Mouse (Mus musculus) cerebellum, postnatal 4 days (tissue): ENCODE data around the gene Pnliprp1.

Experiments used
- DNase-seq, 2 experiments: peaks; one replicate each; pipeline ENCODE4 v3.0.0; 2022; ENCODE audit warnings: low spot score in 2 of 2, mixed read lengths in 1 of 2

The Pnliprp1 gene

DNA sequence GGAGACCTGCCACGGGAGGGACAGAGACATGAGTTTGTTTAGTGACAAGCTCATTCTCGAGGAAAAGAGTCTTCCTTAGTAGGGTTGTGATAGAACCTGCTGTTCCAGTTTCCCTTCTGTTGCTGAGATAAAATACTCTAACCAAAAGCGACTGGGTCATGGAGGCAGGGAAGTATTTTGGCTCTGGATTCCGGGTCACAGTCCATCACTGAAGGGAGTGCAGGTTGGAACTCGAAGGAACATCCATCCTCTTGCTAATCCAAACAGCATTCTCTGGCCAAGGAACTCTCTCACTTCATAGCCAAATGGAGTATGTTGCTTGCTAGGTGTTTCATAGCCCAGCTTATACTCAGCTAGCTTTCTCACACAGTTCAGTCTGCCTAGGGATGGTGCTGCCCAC, 47.8 kb downstream of the Pnliprp1 start:
- no peak for DNase-seq

DNA sequence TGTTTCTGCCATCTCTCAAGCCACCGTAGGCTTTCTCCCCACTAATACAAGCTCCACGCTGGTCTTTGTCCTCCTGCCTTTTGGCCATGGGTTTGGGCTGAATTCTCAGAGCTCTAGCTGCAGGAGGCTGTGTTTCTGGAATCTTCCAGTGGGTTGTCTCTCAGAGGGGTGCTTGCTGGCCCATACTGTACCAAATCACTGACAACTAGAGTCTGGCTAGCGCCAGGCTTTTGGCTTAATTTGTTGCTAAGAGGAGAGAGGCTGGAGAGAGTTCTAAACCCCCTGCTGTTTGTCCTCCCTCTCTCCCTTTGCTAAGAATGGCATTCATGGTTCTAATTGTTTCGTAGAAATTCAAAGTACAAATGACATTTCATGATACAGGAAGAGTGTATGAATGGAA, 52.9 kb downstream of the Pnliprp1 start:
- DNase-seq = peak in 1 of 2 experiments; percentile 15

DNA sequence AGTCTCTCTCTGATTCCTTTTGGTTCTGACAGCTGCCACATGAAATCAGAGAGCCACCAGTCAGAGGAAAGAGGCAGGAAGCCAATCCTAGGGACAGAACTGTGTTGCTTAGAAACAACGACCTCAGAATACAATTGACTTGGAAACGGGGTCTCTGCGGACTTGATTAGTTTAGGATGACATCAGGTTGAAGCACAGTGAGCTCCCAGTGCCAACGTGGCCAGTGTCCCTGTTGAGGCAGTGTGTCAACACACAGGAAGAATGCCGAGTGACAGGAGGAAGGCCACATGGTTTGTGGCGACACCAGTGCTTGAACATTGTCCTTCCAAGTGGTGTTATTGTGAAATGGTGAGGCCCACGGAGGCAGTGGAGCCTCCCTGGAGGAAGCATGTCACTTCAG, 55.3 kb downstream of the Pnliprp1 start:
- peak in 1 of 2 experiments; percentile 27 for DNase-seq

DNA sequence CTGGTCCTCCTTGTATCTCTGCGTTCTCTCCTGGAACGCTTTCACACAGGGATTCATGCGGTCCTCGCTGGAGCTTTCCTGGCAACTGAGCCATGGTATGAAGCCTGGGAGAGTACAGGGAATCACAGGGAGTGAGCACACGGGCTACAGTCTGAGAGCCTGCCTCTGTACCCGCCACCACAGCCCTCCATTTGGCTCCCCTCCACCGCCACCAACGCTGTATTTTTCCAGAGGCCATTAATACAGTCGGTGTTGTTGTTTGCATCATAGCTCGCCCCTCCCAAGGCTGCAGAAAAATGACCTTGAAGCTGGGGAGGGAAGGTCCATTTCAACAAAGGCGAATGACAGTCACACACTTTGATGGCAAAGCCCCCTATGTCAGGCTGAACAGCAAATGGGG, 60.5 kb downstream of the Pnliprp1 start:
- no peak for DNase-seq
